Mouse (Mus musculus) liver, postnatal 0 days (tissue): Measurements from ENCODE around the gene Dusp27.

Experiments used
- CTCF ChIP-seq: sonication (generic); IDR thresholded peaks from 2 replicates; pipeline ENCODE4 v1.5.1; 2016; ENCODE audit warnings: antibody characterized with exemption, low read depth
- EP300 ChIP-seq: IDR thresholded peaks from 2 replicates; pipeline ENCODE4 v1.6.1; 2016; ENCODE audit warnings: antibody characterized with exemption, low read depth, mild to moderate bottlenecking

GRCm38 (mm10) chr1:166150035-166150434, 22.3 kb upstream of the Dusp27 start:
- no peak for TF ChIP-seq CTCF
- no peak for TF ChIP-seq EP300
